Mouse (Mus musculus): ENCODE results near the gene Wasf2.

Gene Wasf2

DNA sequence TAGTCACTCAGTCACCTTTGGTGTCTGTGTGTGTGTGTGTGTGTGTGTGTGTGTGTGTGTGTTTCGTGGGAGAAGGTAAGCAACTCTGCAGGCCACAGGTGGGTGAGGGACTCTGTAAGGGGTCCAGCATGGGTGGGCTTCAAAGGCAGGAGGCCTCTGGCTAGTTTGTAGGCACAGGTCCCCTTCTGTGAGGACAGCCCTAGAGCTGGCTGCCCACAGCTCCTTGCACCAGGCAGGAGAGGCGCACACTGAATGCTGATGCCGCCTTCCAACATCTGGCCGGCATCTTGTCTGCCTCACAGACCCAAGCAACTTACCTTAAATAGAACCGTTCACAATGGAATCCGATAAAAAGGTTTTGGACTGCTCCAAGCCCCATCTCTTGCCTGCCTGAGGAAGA is 69.4 kb downstream of the Wasf2 start:
- no peak for DNase-seq (ENCODE audit: extremely low spot score, low read depth, low spot score)

DNA sequence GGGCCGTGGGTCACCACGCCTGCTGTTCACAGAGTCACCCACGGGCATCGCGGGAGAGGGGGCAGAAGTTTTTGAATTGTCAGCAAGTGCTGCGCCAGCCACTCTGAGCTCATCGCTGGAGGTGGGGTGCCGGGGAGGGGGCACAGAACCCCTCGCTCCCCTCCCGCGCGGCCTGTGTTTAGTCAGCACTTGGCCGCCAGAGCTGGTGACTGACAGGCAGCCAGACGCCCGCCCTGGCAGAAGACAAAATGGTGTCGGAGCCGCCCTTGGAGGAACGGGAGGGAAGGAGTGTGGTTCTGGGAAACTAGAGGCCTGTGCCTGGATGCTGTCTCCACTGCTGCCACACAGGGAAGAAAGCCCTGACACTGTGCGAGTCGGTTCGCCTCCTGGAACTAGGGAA is 70.0 kb downstream of the Wasf2 start:
- DNase-seq (ENCODE audit: extremely low spot score, low read depth, low spot score) = no peak

DNA sequence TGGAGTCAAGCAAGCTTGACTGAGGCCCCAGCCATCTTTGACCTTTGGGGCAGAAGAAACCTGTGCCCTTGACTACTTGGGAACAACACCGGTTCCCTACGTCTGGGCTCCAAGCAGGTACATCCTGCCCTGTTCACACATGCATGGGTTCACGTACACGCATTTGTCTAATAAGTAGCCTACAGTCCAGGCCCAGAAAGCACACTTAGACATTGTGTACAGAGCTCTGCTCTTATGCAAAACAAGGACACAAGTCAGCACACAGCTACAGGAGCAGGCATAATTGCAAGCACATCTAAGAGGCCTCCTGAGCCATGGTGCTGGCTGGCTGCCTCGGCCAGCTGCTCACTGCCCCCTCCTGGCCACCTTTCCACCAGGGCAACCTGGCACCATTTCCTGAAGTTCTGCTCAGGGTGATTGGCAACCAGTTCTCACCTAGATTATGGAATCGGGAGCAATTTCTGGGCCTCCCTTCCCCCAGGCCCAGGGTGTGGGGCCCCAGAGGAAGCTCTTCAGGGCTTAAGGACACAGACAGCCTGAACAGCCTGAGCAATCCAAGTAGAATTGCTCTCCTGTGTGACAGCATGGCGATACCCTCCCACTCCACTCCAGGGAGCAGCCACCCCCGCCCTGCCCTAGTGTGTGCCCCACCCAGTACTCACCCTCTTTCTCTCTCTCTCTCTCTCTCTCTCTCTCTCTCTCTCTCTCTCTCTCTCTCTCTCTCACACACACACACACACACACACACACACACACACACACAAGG is 70.9 kb downstream of the Wasf2 start:
- DNase-seq (ENCODE audit: extremely low spot score, low read depth, low spot score) = no peak

DNA sequence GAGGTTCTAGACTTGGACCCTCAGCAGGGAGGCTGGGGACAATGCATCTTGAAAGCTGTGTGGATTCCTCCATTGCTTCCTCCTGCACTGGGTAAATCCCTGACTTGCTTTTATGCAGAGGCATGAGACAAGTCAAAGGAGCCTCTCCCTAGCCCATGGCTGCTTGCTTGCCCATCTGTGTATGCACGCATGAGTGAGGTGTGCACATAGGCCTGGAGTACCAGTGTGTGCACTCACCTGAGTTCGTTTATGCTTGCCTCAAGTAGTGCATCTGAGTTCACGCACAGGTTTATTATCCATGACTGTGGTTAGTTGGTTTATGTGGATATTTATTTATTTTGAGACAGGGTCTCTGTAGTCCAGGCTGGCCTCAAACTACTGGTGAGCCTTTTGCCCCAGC is 71.9 kb downstream of the Wasf2 start:
- DNase-seq (ENCODE audit: extremely low spot score, low read depth, low spot score) = no peak

DNA sequence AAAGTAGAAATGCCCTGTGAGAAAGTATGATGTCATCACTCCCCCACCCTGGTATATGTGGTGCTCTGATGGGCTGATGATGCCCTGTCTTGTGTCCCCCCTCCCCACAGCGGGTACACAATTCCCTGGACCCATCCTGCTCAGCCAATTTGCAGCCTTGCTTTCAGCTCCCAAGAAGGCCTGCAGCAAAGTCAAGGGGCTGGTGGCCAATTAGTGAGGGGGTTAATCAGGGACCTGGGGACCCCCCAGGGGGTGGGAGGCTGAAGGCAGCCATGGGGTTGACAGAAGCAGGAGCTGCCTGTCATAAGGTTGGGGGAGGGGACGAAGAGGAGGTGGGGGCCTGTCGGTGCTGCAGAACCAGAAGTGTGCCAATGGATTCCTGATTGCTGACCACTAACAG is 73.3 kb downstream of the Wasf2 start:
- DNase-seq (ENCODE audit: extremely low spot score, low read depth, low spot score) = no peak

DNA sequence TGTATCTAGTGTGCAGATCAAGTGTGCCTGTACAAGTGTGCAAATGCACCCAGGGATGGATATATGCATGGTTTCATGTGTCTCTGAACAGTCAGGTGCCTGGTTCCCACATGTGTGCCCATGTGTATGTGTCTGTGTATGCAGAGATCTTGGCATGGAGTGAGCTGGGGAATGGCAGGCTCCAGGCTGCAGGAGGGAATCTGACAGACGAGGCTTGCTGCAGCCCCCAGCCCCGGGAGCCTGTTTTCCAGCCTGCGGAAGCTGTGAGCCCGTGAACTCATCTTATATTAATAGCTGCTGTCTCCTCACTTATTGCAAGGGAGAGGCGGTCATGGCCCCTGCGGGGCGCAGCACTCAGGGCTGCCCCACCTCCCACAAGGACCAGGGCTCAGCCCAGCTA is 74.1 kb downstream of the Wasf2 start:
- DNase-seq (ENCODE audit: extremely low spot score, low read depth, low spot score) = no peak

DNA sequence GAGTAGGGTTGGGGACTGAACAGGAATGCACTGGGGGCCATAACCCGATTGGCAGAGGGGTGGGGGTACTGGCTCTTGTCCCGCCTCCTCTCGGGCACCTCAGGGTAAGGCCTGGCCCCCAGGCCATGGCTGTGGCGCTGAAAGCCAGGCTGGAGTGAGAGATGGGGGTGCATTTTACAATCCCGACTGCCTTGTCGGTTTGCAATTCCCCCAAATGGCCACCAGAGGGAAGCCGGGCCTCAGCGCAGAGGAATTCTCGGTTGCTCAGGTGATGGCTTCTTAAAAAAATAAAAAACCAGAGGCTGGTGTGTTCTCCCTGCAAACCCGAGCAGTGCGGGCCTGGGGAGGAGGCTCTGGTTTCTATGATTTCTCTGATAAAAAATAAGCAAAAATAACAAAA is 79.1 kb downstream of the Wasf2 start:
- DNase-seq (ENCODE audit: extremely low spot score, low read depth, low spot score) = no peak

DNA sequence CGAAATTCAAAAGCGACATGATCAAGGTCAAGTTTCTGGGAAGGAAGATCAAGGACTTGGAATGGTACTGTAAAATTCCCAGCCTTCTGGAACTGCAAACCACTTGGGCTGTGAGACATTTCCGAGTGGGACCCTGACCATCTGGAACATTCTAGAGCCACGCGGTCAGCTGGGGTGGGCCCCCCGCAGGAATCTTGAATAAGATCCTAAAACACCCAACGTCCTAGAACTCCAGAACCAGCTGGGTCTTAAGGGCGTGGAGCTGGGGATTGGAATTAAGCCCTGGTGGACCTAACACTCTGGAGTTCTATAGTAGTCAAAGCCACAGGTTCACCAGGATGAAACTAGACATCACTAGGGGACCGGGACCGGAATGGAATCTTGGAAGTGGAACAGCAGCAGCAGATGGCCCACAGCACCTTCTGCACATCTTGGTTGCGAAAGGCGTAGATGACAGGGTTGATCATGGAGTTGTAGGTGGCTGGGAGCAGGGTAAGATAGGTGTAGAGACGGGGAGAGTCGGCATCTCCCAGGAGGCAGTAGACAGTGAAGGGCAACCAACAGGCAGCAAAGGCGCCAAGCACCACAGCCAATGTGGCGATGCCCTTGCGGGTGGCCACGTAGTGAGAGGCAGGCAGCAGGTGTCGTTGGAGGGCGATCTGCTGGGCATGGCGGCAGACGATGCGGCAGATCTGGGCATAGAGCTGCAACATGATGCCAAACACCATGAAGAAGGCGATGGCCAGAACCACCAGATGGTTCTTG is 79.9 kb downstream of the Wasf2 start:
- DNase-seq (ENCODE audit: extremely low spot score, low read depth, low spot score) = no peak

DNA sequence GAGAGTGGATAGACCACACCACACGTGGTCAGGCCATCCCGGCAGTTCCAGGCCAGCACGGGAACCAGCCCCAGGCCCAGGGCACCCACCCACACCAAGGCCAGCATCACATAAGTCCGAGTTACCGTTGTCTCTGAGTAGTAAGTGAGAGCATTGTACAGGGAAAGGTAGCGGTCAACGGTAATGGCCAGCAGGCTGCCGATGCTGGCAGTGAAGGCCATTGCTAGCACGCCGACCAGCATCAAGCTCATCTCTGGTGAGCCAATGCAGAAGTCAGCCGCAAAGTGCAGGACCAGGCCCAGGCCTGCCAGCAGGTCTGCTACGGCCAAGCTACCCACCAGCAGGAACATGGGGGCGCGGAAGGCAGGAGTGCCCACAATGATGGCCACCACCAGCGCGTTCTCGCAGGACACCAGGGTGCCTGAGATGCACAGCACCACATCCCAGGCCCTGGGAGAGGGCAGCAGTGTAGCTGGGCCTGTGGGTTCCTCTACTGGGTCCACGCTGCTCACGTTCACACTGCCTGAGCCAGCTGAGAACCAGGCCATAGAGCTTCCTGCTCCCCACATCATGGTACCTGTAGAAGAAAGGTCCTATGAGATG is 80.6 kb downstream of the Wasf2 start:
- no peak for DNase-seq (ENCODE audit: extremely low spot score, low read depth, low spot score)

DNA sequence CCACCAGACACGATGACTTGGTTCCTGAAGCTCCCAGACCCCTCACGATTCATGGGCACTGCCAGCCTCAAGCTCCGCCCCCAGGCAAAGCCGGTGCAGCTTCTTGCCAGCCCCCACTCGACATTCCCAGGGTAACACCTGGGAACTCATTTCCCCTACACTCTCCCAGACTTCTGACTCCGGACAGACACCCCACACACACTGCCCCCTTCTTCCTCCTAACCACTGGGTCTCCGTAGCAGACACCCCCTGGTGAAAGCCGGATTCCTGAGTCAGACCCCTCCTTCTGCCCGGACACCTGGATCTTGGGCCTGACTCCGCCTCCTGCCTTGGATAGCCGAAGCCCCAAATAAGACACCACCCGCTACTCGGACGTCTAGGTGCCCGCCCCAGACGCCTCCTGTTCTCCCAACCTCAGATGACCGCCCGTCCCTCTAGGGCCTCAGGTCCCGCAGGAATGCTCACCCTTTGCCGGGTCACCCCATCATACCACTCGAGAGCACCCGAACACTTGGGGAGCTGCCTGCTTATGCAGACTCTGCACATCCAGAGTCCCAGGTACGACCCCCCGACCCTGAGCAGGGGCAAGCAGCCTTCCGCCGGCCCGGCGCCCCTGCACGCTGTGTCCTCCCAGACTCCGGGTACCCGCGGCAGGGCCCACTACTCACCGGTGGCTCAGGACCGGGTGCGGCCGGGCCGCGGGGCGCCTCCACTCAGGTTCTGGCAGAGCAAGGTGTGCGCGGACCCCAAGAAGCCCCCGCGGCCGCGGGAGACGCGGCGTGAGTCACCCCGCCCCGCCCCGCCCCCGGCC is 81.7 kb downstream of the Wasf2 start, which contains the start of the genes Cd164l2 and Gpr3:
Gene Cd164l2, plus strand, starts transcription at position 381 of the 811 bp plus-strand sequence.
Gene Gpr3, minus strand, starts transcription at position 786 of the 811 bp plus-strand sequence.
- DNase-seq (ENCODE audit: extremely low spot score, low read depth, low spot score) = no peak

DNA sequence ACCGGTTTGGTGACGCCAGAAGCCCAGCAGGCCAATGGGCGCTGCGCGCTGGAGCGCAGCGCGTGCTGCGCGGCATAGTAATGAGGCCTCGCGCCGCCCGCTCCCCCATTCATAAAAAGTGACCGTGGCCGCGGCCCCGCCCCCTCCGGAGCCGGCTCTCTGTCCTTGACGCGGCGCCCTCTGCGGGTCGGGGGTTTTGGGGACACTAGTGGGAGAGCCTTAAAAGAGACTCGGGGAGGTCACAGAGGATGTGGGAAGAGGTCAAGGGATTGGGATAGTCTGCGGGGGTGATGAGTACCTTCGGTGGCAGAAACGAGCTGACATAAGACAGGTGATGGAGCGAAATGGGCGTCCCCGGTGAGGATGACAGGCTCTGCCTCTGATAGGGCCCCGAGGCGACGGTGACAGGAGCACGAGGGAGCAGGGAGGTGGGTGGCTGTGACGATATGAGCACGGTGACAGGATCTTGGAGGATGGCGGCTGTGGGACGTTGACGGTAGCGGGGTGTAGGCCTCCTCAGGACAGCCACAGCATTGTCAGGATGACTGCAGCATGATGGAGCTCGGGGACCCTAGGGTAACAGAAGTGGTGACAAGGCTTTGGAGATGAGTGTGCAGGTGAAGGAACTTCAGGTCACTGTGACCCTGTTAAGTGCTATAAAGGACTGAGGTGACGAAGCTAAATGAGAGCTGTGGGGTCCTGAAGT is 82.4 kb downstream of the Wasf2 start:
- DNase-seq (ENCODE audit: extremely low spot score, low read depth, low spot score) = no peak

DNA sequence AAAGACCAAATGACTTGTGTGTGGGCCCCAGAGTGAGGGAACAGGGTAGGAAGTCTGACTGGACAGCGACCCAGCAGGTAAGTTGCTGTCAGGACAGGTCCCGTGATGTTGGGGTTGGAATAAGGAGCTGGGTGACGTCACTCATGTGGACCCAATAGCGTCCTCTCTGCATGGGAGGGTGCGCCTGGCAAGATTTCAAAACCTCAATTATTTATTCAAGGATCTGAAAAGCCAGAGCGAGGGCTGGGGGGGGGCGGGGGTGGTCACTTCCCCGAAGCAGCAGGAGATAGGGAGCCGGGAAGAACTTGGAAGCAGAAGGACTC is 82.9 kb downstream of the Wasf2 start:
- DNase-seq (ENCODE audit: extremely low spot score, low read depth, low spot score) = no peak

DNA sequence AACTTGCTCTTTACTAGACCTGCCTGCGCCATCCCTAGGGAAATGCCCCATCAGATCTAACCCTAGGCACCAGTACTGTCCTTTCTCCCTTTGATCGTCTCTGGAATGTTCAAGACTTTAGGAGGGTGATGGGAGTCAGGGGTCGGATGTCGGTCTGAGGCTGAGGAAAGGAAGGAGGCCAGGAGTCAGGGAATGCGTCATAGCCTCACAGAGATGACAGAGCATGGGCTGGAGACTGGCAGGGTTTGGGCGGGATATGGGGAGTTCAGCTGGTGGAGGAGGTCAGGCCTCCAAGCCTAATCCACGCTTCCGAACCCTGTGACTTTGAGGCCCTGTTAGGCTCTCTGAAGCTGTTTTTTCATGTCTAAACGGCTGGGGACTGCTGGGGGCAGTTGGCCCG is 83.4 kb downstream of the Wasf2 start:
- DNase-seq (ENCODE audit: extremely low spot score, low read depth, low spot score) = no peak

DNA sequence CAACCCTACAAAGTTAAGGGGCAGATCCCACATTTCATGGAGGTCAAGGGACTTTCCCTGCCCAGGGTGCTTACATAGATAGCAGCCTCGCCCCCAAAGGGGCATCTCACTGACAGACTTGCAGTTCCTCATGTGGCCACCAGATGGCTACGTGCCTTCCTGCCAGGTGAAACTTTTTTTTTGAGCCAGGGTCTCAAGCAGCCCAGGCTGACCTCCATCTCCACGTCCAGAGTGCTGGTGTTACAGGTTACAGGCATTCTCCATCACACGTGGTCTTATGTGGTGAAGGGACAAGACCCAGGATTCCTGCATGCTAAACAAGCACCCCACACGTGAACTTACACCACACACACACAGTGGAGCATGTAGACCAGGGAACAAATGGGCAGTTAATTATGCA is 87.3 kb downstream of the Wasf2 start:
- DNase-seq (ENCODE audit: extremely low spot score, low read depth, low spot score) = no peak

DNA sequence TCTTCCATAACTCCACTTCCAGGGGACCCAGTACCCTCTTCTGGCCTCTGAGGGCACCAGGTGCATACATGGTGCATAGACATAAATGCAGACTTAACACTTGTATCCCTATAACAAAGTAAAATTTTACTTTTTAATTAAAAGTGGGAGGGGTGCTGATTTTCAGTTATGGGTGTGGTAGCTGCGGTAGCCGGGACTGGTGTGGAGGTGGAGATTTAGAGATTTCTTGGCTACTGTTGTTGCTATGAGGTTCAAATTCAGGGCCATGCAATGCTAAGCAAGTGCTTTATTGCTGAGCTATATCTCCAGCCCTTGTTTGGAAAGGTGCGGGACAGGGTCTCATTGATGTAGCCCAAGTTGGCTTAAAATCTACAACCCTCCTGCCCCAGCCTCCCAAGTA is 88.4 kb downstream of the Wasf2 start:
- DNase-seq (ENCODE audit: extremely low spot score, low read depth, low spot score) = no peak

DNA sequence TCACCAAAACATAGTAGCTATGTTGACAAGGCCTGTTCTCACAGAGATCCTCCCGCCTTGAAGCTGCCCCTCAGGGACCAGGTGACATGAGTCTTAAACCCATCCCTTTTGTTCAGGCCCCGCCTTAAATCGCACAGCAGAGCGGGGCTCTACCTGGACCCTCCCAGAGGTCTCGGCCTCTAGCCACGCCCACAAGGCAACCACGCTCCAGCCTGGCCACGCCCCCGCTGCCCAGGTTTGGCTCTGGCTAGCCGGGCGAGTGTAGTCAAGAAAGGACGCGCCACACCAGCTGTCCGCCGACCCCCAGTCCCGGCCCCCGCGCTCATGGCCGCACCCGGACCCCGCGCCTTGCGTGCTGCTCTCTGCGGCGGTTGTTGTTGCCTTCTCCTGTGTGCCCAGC is 90.4 kb downstream of the Wasf2 start:
- no peak for DNase-seq (ENCODE audit: extremely low spot score, low read depth, low spot score)

DNA sequence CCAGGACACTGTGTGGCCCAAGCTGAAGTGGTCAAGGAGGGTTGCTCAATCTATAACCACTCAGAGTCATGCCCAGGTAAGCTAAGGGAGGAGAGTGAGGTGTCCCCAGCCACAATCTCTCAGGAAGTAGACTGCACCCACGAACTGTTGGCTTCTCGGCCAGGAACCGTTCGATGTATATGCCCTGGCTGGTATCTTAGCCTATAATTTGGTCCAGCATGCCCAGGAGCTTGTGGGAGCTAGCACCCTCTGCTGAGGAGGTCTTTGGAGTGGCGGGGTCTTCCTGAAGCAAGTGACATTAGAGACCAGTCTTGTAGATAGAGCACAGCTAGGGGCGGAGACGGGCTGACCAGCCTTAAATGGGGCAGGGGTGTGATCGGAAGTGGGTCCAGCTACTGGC is 91.4 kb downstream of the Wasf2 start:
- DNase-seq (ENCODE audit: extremely low spot score, low read depth, low spot score) = no peak

DNA sequence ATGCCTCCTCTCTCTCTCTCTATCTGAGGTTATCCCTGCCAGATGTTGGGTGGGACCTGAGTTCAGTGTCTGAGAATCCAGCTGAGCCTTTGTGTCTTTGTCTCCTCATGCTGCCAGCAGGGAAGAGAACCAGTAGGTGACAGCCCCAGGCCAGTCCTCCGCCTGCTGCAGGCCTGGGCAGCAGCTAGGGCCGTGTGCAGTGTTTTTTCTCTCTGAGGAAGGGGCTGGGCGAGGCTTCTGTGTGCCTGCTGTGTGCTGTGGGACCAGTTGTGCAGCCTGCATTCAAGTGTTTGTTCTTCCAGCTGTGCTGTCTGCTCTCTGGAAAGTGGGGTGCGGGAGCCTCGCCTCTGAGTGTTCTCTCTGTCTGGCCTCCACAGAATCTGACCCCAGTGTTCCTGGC is 93.6 kb downstream of the Wasf2 start:
- DNase-seq (ENCODE audit: extremely low spot score, low read depth, low spot score) = no peak

DNA sequence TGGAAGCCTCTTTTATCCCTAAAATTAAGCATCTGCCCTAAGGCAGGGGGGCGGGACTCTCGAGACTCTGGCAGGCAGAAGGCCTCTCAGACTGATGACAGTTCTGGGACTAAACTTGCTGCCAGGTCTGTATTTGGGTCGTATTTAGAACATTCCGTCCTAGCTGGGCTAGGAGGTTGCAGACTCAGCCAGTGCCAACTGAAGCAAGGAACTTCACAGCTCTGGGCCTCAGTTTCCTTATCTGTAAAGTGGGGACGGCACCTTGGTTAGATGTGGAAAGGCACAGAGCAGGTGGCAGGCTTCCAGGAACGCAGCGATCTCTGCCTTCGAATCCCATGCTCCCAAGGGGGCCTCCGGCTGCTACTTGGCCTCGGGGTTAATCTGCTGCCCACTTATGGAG is 95.8 kb downstream of the Wasf2 start:
- no peak for DNase-seq (ENCODE audit: extremely low spot score, low read depth, low spot score)

DNA sequence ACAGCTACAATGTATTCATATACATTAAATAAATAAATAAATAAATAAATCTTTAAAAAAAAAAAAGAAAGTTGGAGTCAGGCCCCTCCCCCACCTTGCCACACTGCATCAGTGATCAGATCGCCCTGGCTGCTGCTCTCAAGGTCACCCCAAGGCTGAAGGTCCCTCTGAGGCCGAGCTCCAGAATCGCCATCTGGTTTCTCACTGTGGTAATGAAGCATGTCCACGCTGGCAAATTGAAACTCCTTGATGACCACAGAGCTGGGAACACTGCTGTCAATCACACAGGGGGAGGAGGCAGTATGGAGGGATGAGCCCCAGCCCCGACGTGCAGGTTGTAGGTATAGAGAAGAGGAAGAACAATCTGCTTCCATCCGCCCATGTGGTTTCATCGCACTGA is 97.3 kb downstream of the Wasf2 start:
- DNase-seq (ENCODE audit: extremely low spot score, low read depth, low spot score) = no peak

DNA sequence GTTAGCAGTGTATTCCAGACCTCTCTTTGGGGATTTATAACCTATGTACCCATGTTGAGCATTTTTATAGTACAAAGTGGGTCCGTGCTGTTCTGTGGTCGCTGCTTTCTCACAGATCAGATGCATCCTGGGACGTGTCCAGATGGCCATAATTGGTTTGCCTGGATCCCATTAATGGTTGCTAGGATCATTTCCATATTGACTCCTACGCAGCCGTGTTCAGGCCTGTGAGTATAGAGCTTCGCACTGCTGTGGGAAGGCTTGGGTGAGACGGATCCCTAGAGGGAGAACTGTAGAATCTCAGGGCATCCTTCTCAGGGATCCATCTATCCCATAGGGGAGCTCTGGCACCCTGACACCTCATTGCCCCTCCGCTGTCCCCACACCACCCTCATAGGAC is 99.3 kb downstream of the Wasf2 start:
- DNase-seq (ENCODE audit: extremely low spot score, low read depth, low spot score) = no peak

Data from hindlimb bud, embryonic 11.5 days (tissue).